Mouse (Mus musculus) lung, embryonic 16.5 days (tissue): Measurements from ENCODE around the gene Cib4. TPM values are rescaled to one million over a fixed set of nuclear protein-coding genes. Genes with fewer than 3 reads are reported as not detected.

Experiments used
- ATAC-seq: fragments of 200-750 bp; cut with Nextera tagmentation; 2 replicates; pipeline ENCODE4 v1.8.0; 2017; ENCODE audit warnings: low read depth, mild to moderate bottlenecking, moderate library complexity
- H3K27ac ChIP-seq: fragments of 300-500 bp; sonication (generic); 2 replicates; pipeline ENCODE4 v1.5.1; 2014; ENCODE audit warnings: mild to moderate bottlenecking, control low read depth, low read length
- H3K27me3 ChIP-seq: fragments of 300-500 bp; sonication (generic); 2 replicates; pipeline ENCODE4 v1.6.1; 2014; ENCODE audit warnings: low read depth, low read length, mixed read lengths; ENCODE audit not compliant: control insufficient read depth, insufficient read depth
- H3K36me3 ChIP-seq: fragments of 300-500 bp; sonication (generic); 2 replicates; pipeline ENCODE4 v1.6.1; 2014; ENCODE audit warnings: low read length; ENCODE audit not compliant: control insufficient read depth, insufficient read depth
- H3K4me1 ChIP-seq: fragments of 300-500 bp; sonication (generic); replicated peaks from 2 replicates; pipeline ENCODE4 v1.6.1; 2014; ENCODE audit warnings: low read length, mixed read lengths; ENCODE audit not compliant: control insufficient read depth, insufficient read depth
- H3K4me2 ChIP-seq: fragments of 300-500 bp; sonication (generic); 2 replicates; pipeline ENCODE4 v1.6.1; 2014; ENCODE audit warnings: low read depth, low read length, control low read depth
- H3K4me3 ChIP-seq: fragments of 300-500 bp; sonication (generic); 2 replicates; pipeline ENCODE4 v1.5.1; 2014; ENCODE audit warnings: mild to moderate bottlenecking, low read length, control low read depth
- H3K9ac ChIP-seq: fragments of 300-500 bp; sonication (generic); 2 replicates; pipeline ENCODE4 v1.6.1; 2014; ENCODE audit warnings: low read length, control low read depth
- H3K9me3 ChIP-seq: fragments of 300-500 bp; sonication (generic); 2 replicates; pipeline ENCODE4 v1.6.1; 2016; ENCODE audit warnings: low read length; ENCODE audit not compliant: control insufficient read depth
- WGBS: fragments of 180-500 bp; shearing (Covaris S2); extraction: QIAGEN DNeasy Blood & Tissue Kit; methylation state at CpG from one replicate; pipeline ENCODE4 v1.1.7; 2014; 5-methylcytosine and 5-hydroxymethylcytosine counted together
- polyA plus RNA-seq: library from polyadenylated mRNA; unstranded; fragments of >200 nt; fragmentation: Nextera tagmentation; extraction: Ambion mirVana; gene quantifications from 2 replicates; pipeline ENCODE4 v1.2.1, GENCODE M21; 2015

Cib4 gene
- polyA plus RNA-seq, 1 experiment from 2014 or later, result not detected

DNA sequence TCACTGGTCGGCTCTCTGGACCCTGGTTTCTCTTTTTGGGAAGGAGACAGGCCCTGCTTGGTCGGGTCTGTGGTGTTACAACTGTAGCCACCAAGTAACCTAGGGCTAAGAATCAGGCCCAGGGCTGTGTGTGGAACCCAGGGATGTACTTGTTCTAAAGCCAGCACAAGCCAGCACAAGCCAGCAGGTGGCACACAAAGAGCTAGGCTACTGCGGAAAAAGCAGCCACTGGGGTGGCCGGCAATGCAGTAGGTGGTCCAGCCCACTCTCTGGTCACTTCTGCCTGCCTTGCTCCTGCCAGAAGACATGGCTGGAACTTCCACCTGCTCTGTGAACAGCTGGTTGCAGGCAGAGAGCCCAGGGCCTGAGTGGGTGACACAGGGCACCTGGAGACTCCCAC lies 85.5 kb downstream of the Cib4 start:
- Histone ChIP-seq H3K27me3 (peaks cover 4% of the 10 kb centered on the region; the same call in 1 of the 2 replicates), H3K9me3 (no peaks in the 10 kb centered on the region), H3K4me1 (peaks cover 8% of the 10 kb centered on the region; the same call in 1 of the 2 replicates), H3K4me2 (no peak overlapping the region), H3K9ac (no peak overlapping the region), H3K36me3 (no peaks in the 10 kb centered on the region), H3K27ac (no peak overlapping the region), H3K4me3 (no peak overlapping the region)
- WGBS, result 28% methylated on average over 4 of the region's 4 CpGs
- no peak for ATAC-seq

DNA sequence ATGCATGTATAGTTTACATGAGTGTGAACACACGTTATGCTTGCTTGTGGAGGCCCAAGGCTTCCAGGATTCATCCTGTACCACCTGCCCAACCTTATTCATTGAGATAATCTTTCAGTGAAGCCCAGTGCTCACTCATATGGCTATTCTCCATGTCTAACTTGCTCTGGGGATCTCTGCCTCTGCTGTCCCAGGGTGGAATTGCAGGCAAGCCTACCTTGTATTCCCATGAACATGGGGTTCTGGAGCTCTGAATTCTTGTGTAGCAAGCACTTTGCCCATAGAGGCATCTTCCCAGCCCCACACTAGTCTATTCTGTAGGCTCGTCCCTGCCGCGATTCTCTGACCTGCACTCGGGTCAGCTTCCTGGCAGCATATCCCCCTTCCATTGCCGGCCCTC lies 89.6 kb downstream of the Cib4 start:
- Histone ChIP-seq H3K4me3 (no peak overlapping the region), H3K9ac (no peak overlapping the region), H3K36me3 (no peaks in the 10 kb centered on the region), H3K9me3 (no peaks in the 10 kb centered on the region), H3K27ac (no peak overlapping the region), H3K27me3 (no peaks in the 10 kb centered on the region), H3K4me2 (no peak overlapping the region), H3K4me1 (no peaks in the 10 kb centered on the region)
- WGBS, result 33% methylated on average over 6 of the region's 6 CpGs
- no peak for ATAC-seq

DNA sequence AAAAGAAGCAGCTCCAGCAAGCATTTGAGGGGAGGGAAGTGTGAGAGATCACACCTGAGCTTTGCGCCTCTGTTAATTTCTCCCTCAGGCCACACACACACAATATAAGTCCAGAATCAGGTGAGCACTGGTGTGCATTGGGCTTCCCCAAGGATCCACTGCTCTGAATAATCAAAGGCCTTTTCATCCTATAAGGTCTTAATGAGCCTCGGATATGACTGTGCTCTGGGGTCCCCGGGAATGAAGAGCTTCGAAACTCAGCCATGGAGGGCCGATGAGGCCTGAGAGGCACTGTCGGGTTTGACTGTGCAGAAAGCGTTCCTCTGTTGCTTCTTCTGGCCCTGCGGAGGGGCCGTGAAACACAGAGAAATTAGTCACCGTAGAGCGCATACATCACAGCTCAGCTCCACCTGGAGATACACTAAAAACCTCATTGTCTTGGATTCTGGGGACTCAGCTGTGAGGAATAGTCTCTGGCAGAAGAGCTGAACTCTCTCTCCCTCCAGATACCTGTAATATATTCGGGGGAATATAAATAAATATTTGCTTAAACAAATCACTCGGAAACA lies 101.2 kb downstream of the Cib4 start:
- no peak overlapping the region for H3K9ac ChIP-seq
- H3K27me3 ChIP-seq, result no peaks in the 10 kb centered on the region
- no peak for ATAC-seq
- no peaks in the 10 kb centered on the region for H3K4me1 ChIP-seq
- WGBS, result 75% methylated on average over 13 of the region's 13 CpGs
- no peaks in the 10 kb centered on the region for H3K9me3 ChIP-seq
- H3K4me2 ChIP-seq, result no peak overlapping the region
- H3K36me3 ChIP-seq, result no peaks in the 10 kb centered on the region
- no peak overlapping the region for H3K27ac ChIP-seq
- H3K4me3 ChIP-seq, result no peak overlapping the region

DNA sequence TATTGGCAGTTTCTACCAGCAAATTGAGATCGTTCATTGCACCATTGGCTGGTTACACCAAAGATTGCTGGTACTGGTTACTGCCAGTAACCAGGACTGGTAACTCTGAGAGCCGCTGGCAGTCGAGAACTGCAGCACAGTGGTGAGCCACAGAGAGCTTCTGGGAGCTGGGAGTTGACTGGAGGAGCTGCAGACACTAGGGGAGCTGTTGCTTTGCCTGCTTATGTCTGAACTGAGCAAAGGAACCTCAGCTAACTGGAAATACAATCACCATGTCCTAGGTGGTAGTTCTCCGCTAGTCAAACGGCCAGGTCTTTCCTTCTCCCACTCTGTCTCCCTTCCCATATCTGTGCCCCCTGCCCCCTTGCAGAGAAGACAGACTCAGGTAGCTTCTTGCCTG lies 103.4 kb downstream of the Cib4 start:
- no peak for ATAC-seq
- Histone ChIP-seq H3K9ac (no peak overlapping the region), H3K9me3 (no peaks in the 10 kb centered on the region), H3K4me1 (no peaks in the 10 kb centered on the region), H3K4me3 (no peak overlapping the region), H3K27me3 (no peaks in the 10 kb centered on the region), H3K36me3 (no peaks in the 10 kb centered on the region), H3K27ac (no peak overlapping the region), H3K4me2 (no peak overlapping the region)
- 57% methylated on average over 5 of the region's 5 CpGs for WGBS

DNA sequence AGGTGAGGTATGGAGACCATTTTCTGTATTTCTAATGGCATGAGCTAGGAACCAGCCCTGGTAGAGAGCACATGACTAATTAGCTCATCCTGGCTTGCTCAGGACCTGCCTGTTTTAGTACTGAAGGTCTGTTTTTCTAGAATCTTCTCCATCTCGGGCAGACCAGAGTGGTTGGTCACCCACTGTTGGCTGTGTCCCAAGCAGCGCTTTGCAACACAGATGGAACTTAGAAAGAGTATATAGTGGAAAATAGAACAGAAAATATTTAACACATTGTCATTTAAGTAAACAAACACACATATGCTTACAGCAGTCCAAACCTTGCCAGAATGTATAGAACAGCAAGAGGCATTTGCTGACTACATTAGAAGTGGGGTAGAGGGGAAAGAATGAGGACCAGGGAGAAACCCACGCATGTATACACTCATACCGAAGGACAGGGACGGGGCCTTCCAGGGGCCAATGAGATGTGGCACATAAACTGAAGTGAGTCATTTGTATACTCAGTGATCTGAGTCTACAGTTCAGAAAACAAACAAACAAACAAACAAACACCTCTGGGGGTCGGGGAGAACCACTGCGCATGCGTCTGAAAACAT lies 105.2 kb downstream of the Cib4 start:
- Histone ChIP-seq H3K4me2 (no peak overlapping the region), H3K9ac (no peak overlapping the region), H3K27ac (no peak overlapping the region), H3K4me3 (no peak overlapping the region), H3K36me3 (no peaks in the 10 kb centered on the region), H3K27me3 (no peaks in the 10 kb centered on the region), H3K4me1 (no peaks in the 10 kb centered on the region), H3K9me3 (no peaks in the 10 kb centered on the region)
- 66% methylated on average over 8 of the region's 8 CpGs for WGBS
- peak; percentile 66 for ATAC-seq

DNA sequence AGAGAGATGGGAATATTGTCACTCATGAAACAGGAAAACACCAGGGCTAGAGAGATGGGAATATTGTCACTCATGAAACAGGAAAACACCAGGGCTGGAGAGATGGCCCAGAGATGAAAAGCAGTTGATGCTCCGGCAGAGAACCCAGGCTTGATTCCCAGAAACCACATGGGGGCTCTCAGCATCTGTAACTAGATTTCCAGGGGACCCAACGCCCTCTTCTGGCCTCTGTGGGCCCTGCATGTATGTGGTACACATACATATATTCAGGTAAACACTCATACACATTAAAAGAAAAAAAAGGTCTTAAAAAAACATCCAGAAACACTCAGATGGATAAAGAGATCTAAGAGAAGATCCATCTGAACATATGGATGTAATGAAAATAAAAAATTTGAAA lies 106.7 kb downstream of the Cib4 start:
- H3K27ac ChIP-seq, result no peak overlapping the region
- no peak for ATAC-seq
- H3K4me1 ChIP-seq, result peaks cover under 1% of the 10 kb centered on the region; the same call in 1 of the 2 replicates
- no peaks in the 10 kb centered on the region for H3K9me3 ChIP-seq
- no peak overlapping the region for H3K4me3 ChIP-seq
- H3K36me3 ChIP-seq, result no peaks in the 10 kb centered on the region
- no peak overlapping the region for H3K9ac ChIP-seq
- 40% methylated on average over 2 of the region's 2 CpGs for WGBS
- no peaks in the 10 kb centered on the region for H3K27me3 ChIP-seq
- H3K4me2 ChIP-seq, result no peak overlapping the region

Other genes starting within 250 kb of the Cib4 start
- 0.68 and 0.84 TPM in 2 replicates for gene Otof, start 83.9 kb downstream of the Cib4 start, polyA plus RNA-seq
- 7.9 and 13.3 TPM in 2 replicates for gene 1700001C02Rik, start 79.8 kb downstream of the Cib4 start, polyA plus RNA-seq
- gene Kcnk3, start 42.3 kb upstream of the Cib4 start, polyA plus RNA-seq, result 11.3 and 15.3 TPM in 2 replicates
- 26.9 and 28.2 TPM in 2 replicates for gene Slc35f6, start 102.1 kb upstream of the Cib4 start, polyA plus RNA-seq
- 280 and 298 TPM in 2 replicates for gene Cenpa, start 120.9 kb upstream of the Cib4 start, polyA plus RNA-seq
- 4.7 and 4.8 TPM in 2 replicates for gene Dpysl5, start 165.7 kb upstream of the Cib4 start, polyA plus RNA-seq